Mouse (Mus musculus) cerebellum, adult 18-20 months (tissue): ENCODE results near the gene Fam84b.
"Not testable (repeated sequence)": the region's sequence is repeated elsewhere in the genome, so short reads cannot be mapped to it uniquely, and the experiment has no call there.

ENCODE experiments used
- DNase-seq, 2 experiments: peaks; one replicate each; pipeline ENCODE4 v3.0.0; 2021

The Fam84b gene

GRCm38 (mm10) chr15:60853231-60853999, at the start of gene Fam84b:
Gene Fam84b, minus strand, starts transcription at chr15:60853778.
- DNase-seq = peak; percentile 4

GRCm38 (mm10) chr15:60898187-60898965, 44.8 kb upstream of the Fam84b start:
- no peak for DNase-seq

GRCm38 (mm10) chr15:60896040-60896439, 42.5 kb upstream of the Fam84b start:
- DNase-seq = no peak

GRCm38 (mm10) chr15:60892976-60893463, 39.4 kb upstream of the Fam84b start:
- no peak for DNase-seq

DNA sequence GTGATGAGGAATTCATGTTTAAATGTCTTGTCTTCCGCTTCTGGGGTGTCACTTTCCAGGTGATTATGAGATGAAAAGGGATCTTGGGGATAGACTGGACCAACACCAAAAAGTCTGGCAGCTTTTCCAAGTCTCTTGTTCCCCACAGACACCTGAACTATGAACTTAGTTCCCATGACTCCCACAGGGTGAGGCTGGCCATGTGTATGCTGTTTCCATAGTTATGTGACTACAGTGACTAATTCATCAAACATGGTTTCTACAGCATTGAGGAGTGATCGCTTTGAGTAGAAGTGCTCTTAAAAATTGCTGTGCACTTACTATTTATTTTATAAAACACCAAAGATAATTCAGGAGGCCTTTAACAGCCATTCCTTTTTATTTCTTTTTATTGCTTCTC, 35.1 kb upstream of the Fam84b start:
- no peak for DNase-seq

GRCm38 (mm10) chr15:60875721-60876120, 22.1 kb upstream of the Fam84b start:
- DNase-seq = no peak

GRCm38 (mm10) chr15:60862417-60862816, 8.8 kb upstream of the Fam84b start:
- no peak for DNase-seq

- no peak for DNase-seq
Measured at GRCm38 (mm10) chr15:60855112-60855511, 1.5 kb upstream of the Fam84b start.

DNA sequence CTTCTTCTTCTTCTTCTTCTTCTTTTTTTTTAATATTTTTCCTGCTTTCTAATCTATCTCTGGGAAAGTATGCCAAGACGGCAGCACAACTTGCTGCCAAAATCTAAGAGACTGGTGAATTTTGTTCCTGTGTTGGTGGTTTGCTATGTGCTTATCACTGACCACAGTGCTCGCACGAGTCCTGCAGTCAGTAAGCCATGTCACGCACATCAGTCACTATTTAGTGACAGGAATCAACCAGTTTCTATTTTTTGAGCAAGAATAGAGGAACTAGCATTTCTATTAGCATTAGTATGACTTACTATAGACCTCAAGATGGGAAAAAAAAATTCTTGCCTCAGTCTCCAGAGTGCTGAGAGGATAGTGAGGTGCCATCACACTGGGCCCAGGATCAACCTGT, 573 bp upstream of the Fam84b start:
- no peak for DNase-seq

DNA sequence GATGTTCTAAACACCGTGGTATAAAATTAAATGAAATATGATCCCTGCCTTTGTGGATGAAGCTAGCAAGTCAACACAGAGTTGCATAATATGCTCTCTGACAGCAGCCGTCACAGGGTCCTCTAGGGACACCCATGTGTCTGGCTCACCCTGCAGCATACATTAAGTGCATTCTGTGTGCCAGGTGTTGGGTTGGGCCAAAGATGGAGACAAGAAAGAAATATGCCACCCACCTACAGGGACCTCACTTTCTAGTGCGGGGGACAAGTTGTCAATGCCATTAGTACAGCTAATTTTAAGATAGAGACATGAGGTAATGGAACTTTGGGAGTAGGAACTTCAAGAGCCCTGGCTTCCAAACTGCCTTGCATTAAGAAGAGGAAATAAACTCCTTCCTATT, 4.9 kb downstream of the Fam84b start:
- no peak for DNase-seq

DNA sequence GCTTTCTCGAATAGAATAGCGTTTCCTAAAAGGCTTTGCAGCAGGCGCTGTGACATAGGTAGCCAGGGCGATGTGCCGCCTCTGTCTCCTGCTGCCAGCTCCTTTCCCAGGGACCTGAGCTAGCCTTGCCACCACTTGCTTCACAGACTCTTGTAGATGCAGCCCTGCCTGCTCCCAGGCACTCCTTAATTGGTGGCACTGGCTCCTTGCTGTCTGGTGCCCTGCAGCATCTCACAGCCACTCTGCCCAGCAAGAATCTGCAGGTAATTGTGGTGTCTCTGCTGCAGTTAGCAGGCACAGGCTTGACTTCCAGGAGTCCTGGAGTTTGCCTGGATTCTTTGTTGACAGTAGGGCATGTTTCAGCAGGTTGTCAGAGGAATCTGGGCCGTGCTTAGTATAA, 7.3 kb downstream of the Fam84b start:
- no peak for DNase-seq

GRCm38 (mm10) chr15:60845886-60846285, 7.7 kb downstream of the Fam84b start:
- no peak for DNase-seq

DNA sequence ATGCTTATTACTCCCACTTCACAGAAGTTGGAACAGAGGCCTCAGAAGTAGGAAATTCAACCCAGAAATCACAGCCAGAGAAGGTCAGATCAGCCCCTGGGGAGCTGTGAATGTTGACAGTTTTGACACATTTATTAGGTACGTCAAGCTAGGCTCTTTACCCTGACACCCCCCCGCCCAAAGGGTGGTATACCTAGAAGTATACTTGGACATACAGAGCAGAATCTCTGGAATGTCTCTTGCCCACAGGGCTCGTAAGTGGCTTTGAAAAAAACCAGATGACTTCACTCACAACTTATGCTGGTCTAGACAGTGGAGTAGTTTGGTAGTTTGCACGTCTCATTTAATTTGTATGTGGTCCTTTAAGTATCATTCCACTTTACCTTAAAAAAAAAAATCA, 11.8 kb downstream of the Fam84b start:
- no peak for DNase-seq

GRCm38 (mm10) chr15:60841312-60841711, 12.3 kb downstream of the Fam84b start:
- not testable (repeated sequence) for DNase-seq

DNA sequence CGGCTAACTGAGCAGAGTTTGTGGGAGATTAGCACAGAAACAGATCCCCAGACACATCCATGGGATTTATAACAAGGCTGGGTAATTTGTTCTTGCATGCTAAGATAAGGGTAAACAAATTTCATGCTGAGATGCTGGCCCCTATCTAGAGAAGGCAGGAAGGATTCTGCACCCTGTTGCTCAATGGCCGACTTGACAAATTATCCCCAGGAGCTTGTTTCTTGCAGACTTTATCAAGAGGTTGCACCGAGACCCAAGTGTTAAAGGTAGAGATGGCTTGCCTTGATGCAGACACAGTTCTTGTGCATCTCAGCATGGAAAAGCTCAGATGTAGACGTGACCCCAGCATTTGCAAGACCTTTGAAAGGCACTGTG, 13.3 kb downstream of the Fam84b start:
- DNase-seq = no peak

DNA sequence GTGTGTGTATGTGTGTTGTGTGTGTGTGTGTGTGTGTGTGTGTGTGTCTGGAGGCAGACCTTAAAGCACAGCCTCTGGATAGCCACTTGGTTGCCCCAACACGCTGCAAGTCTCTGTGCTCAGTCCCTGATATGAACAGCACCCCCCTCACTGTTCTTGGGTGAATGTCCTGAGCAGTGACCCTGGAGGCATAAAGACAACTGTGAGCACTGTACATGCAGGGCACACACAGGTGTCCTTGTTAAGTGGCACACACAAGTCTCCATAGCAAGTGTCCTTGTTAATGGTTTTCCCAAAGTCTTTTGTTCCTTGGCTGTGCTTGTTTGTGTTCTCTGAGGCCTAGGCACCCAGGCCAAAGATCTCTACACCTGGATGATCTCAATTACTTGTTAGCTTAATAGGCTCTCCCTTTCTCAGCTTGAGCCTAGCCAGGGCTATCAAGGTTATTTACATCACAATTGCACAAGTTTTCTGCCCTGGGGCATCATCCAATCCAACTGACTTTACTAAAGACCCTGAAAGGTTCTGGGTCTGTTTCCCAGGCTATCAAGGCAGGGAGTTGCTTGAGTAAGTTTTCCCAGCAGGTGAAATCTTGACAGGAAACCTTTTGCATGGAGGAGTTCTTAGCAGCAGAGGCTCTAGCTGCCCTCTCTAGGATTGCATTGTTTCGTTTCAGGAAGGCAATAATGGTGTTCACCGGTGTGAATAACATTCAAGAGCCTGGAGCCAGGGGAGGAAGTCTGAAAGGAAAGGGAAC, 13.9 kb downstream of the Fam84b start:
- no peak for DNase-seq

DNA sequence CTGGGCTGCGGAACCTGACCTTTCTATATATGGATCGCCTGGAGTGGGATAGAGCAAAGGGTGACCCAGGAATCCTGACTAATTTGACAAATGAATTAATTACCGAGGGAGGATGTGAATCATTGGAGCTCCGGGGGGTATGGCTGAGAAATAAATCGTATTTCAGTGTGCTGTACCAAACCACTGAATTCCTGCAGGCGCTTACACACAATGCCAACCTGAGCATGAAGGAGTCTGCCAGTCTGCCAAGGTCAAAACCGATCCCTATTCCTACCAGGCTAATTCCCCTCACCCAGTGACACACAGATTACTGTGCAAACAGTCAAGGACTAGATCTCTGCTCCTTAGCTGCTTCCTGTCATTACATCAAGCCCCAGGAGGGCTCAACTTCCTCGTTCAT, 15.4 kb downstream of the Fam84b start:
- DNase-seq = no peak

- DNase-seq = no peak
Measured at GRCm38 (mm10) chr15:60837719-60838118, 15.9 kb downstream of the Fam84b start.

DNA sequence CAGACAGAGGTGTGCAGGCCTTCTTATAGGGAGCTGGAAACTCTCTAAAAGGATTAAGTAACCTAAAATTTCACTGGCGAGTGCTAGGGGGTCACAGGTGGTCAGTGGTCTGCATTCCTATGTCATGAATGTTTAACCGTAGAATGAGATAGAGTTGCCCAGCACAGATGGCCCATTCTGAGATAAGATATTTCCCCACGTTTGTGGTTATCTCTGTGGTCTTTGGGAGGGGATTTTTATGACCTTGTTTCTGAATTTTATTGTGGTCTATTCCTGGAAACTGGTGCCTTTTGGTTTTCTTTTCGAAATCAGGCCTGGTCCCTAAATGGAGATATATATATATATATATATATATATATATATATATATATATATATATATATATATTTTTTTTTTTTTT, 17.3 kb downstream of the Fam84b start:
- DNase-seq = no peak

DNA sequence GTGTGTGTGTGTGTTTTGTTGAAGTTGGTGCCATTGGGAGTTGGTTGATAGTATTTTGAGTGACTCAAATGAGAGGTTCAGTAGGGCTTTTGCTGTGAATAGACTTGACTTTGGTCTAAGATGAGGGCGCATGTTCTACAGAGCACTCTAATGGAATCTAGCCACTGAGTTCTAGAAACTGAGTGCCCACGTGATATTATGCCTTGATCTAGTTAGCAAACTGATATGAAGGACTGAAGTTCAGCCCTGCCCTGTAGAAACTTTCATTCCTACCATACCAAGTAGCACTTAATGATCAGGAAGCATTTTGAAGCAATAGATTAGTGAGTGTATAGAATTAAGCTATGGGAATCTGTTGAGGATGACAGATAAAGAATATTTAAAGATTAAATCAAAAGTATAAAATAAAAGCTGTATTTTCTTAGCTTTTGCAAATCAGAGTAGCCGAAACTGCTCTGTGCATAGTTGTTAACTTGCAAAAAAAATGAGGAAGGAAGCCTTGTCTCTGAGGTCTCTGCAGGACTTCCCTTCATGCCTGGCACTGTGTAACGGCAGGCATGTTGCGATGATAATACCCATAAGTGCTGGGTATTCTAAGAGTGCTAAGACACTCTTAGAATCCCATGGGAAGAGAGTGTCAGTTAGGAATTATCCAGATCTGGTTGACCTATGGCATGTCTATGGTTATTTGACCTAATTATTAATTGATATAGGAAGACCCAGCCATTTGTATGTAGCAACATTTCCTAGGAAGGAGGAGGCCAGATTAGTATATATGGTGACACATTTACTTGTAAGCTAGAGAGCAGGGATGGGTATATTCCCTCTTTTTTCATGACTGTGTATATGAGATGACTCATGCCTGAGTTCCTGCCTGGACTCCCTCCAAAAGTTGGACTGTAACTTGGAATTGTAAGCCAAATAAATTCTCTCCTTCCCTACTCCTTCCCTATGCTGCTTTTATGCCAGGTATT, 18.7 kb downstream of the Fam84b start:
- DNase-seq = no peak

- no peak for DNase-seq
Measured at GRCm38 (mm10) chr15:60833476-60834218, 19.9 kb downstream of the Fam84b start.
